Mouse (Mus musculus): ENCODE measurements at regions not wholly inside any gene's neighbourhood (a gene's known extent, or its start where the extent isn't known, plus 50 kb on each side); places are given as distances from the start of the nearest gene placed in this dataset.

GRCm38 (mm10) chr15:90733891-90734290 lies 54.7 kb upstream of the Cpne8 start:
- H3K9ac ChIP-seq (ENCODE audit: low read depth, low read length): no peak overlapping the region
- DNase-seq (ENCODE audit: low spot score) (no peak), ATAC-seq (ENCODE audit: low FRiP score) (no peak)
- no peak overlapping the region for H3K4me3 ChIP-seq (ENCODE audit: low read depth, low read length)
- H3K36me3 ChIP-seq (ENCODE audit: control insufficient read depth, insufficient read depth, low read length): no peaks in the 10 kb centered on the region
- no peaks in the 10 kb centered on the region for H3K4me1 ChIP-seq (replicated peaks; ENCODE audit: control insufficient read depth, insufficient read depth, low read length)
- 86% methylated on average over 7 of the region's 7 CpGs for WGBS
- no peak overlapping the region for H3K4me2 ChIP-seq (replicated peaks; ENCODE audit: low read depth, low read length)
- H3K9me3 ChIP-seq (ENCODE audit: control insufficient read depth, low read length): no peaks in the 10 kb centered on the region
- no peak overlapping the region for H3K27ac ChIP-seq (ENCODE audit: low read depth, low read length)
- no peaks in the 10 kb centered on the region for H3K27me3 ChIP-seq (ENCODE audit: control insufficient read depth, insufficient read depth, low read length)
